Mouse (Mus musculus): Measurements from ENCODE around the gene Cacnb3. TPM values are rescaled to one million over a fixed set of nuclear protein-coding genes. Genes with fewer than 3 reads are reported as not detected.
A peak's percentile ranks its signal among the peaks of the same experiment; 100 is the strongest.

Cacnb3 gene
- polyA plus RNA-seq, 1 experiment from 2014 or later: 27.2 TPM

DNA sequence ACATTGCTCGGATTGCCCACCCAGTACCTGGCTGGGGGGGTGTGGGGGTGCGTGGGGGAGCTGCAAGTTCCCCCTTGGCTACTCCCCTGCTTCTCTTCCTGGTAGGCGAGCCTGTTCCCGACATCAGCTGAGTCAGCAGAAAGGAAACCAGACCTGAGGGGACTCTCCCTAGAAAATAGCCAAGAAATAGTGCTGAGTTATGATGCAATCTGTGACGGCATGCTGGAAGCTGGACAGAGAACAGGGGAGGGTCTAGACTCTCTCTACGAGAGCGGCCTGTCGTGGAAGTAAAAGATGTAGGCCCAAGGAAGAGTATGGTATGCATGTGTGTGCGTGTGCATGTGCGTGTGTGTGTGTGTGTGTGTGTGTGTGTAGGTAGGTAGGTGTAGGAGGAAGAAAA, 52.5 kb downstream of the Cacnb3 start:
- Histone ChIP-seq H3K4me3 (no peak overlapping the region), H3K4me1 (no peaks in the 10 kb centered on the region), H3K9me3 (no peaks in the 10 kb centered on the region), H3K27ac (no peak overlapping the region), H3K27me3 (peaks cover 29% of the 10 kb centered on the region), H3K36me3 (no peaks in the 10 kb centered on the region), H3K9ac (no peak overlapping the region), H3K4me2 (no peak overlapping the region)
- 50% methylated on average over 10 of the region's 10 CpGs for WGBS
- ATAC-seq (ENCODE audit: borderline replicate concordance, extremely low read depth, low FRiP score, low TSS enrichment): no peak

DNA sequence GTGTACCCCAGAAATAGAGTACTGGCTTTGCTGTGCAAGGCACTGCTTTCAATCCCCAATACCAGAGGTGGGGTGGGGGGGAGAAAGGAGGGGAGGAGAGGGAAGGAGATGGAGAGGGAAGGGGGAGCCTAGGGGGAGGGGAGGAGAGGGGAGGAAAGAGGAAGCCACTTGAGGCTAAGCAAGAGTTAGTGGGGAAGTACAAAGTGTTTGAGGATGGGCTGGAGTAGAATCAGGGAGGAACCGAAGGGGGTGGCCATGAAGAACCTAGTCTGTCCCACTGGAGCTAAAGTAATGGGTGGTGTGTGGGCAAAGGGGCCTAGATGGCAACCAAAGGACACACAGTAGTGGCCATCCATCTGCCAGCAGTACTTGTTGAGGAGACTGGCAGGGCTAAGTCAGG, 53.1 kb downstream of the Cacnb3 start:
- 60% methylated on average over 1 of the region's 1 CpGs for WGBS
- Histone ChIP-seq H3K9ac (no peak overlapping the region), H3K4me3 (no peak overlapping the region), H3K4me2 (no peak overlapping the region), H3K36me3 (no peaks in the 10 kb centered on the region), H3K27me3 (peaks cover 24% of the 10 kb centered on the region; the same call in 1 of the 2 replicates), H3K27ac (no peak overlapping the region), H3K4me1 (no peaks in the 10 kb centered on the region), H3K9me3 (no peaks in the 10 kb centered on the region)
- ATAC-seq (ENCODE audit: borderline replicate concordance, extremely low read depth, low FRiP score, low TSS enrichment): no peak

DNA sequence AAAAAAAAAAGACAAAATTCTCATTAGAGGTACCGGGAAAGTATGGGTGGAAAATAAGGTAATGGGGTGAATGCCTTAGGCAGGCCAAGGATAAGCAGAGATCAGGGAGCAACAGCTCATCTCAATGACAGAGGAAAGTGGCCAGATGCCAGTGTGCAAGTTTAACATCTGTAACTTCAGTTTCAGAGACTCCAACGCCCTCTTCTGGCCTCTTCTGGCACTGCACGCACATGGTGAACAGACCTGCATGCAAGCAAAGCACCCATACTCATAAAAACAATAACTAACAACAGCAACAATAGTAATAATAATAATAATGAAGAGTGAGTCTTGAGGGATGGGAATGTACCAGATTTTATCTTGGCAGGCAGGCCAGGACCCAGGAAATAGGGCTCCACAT, 55.3 kb downstream of the Cacnb3 start:
- H3K4me1 ChIP-seq: no peaks in the 10 kb centered on the region
- H3K4me3 ChIP-seq: no peak overlapping the region
- no peak overlapping the region for H3K27ac ChIP-seq
- no peak overlapping the region for H3K9ac ChIP-seq
- H3K36me3 ChIP-seq: no peaks in the 10 kb centered on the region
- 66% methylated on average over 3 of the region's 3 CpGs for WGBS
- peaks cover 14% of the 10 kb centered on the region; the same call in 1 of the 2 replicates for H3K27me3 ChIP-seq
- no peaks in the 10 kb centered on the region for H3K9me3 ChIP-seq
- H3K4me2 ChIP-seq: no peak overlapping the region
- ATAC-seq (ENCODE audit: borderline replicate concordance, extremely low read depth, low FRiP score, low TSS enrichment): no peak

DNA sequence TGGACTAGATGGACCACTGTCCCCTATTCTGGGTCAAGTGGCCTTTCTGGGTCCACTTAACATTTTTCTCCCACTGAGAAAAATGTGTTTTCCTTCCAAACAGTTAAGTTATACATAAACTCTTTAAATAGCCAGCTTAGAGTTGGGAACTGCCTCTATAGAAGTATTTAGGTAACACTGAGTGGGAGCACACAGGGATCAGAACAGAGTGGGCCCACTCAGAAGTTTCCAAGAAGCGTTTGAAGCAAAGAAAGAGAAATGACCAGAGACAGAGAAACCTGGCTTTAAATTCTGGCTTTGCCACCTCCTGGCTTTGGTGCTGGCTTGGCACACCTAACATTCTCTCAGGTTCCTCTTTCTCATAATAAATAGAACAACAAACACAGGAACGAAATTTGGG, 59.0 kb downstream of the Cacnb3 start:
- no peak overlapping the region for H3K27ac ChIP-seq
- H3K4me1 ChIP-seq: peaks cover 11% of the 10 kb centered on the region
- no peaks in the 10 kb centered on the region for H3K27me3 ChIP-seq
- no peaks in the 10 kb centered on the region for H3K36me3 ChIP-seq
- no peak overlapping the region for H3K4me3 ChIP-seq
- no peaks in the 10 kb centered on the region for H3K9me3 ChIP-seq
- WGBS: 55% methylated on average over 2 of the region's 2 CpGs
- no peak overlapping the region for H3K4me2 ChIP-seq
- ATAC-seq (ENCODE audit: borderline replicate concordance, extremely low read depth, low FRiP score, low TSS enrichment): no peak
- H3K9ac ChIP-seq: no peak overlapping the region

DNA sequence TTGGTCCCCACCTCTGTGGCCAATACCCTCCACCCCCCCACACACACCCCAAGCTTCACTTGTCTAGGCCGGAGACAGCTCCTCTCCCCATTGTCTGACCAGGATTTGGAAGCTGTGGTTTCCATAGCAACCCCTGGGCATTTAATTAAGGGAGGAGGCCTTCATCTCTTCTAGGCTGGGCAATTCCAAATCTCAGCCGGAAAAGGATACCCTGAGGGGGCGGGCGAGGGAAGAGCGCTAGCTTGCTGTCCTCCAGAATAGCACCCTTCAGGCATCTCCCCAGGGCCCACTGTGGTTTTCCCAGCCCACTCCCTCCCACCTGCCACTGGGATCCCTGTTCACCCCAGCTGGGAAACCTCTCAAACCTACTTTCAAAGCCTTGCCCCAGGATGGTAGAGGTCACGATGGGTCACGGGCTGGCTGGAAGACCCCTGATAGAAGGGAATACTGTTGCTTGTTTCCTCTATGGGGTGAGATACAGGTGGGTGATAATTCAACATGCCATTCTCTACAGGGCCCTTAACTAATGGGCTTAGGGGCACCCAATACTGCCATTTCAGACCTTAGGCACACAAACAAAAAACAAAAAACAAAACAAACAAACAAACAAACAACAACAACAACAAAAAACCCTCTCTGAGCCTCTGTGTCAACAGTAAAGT, 61.0 kb downstream of the Cacnb3 start:
- H3K36me3 ChIP-seq: no peaks in the 10 kb centered on the region
- peak overlapping the region; percentile 31; the same call in 1 of the 2 replicates for H3K27ac ChIP-seq
- H3K4me1 ChIP-seq: peaks cover 11% of the 10 kb centered on the region
- H3K4me3 ChIP-seq: no peak overlapping the region
- WGBS: 48% methylated on average over 7 of the region's 7 CpGs
- ATAC-seq (ENCODE audit: borderline replicate concordance, extremely low read depth, low FRiP score, low TSS enrichment): no peak
- H3K4me2 ChIP-seq: no peak overlapping the region
- H3K9ac ChIP-seq: no peak overlapping the region
- H3K27me3 ChIP-seq: no peaks in the 10 kb centered on the region
- no peaks in the 10 kb centered on the region for H3K9me3 ChIP-seq

DNA sequence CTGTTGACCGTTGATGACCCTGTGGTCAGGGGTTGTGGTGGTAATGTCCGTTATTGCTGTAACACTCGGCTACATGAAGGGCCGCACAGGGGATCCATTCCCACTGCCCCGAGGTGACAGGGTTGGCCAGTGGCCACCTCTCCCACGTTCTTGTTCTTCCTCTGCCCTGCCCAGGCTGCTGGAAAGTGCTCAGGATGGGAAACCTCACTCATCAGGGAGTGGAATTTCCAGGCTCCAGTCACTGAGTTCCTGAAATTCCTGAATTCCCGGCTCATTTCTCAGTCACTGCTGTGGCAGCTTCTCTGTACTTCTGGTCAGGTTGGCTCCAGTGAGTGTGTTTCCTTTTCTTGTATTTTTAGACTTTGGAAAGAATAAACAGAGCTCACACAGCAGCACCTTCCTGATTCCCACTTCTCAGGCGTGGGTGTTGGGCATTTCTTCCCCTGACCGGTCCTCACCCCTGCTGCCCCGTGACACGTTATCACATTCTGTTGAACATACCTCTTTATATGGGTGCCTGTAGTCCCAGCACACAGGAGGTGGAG, 61.6 kb downstream of the Cacnb3 start:
- no peaks in the 10 kb centered on the region for H3K27me3 ChIP-seq
- peaks cover 11% of the 10 kb centered on the region for H3K4me1 ChIP-seq
- no peaks in the 10 kb centered on the region for H3K9me3 ChIP-seq
- WGBS: 15% methylated on average over 11 of the region's 11 CpGs
- H3K36me3 ChIP-seq: no peaks in the 10 kb centered on the region
- no peak overlapping the region for H3K4me2 ChIP-seq
- ATAC-seq (ENCODE audit: borderline replicate concordance, extremely low read depth, low FRiP score, low TSS enrichment): peak; percentile 52; the same call in 1 of the 2 replicates
- no peak overlapping the region for H3K4me3 ChIP-seq
- no peak overlapping the region for H3K9ac ChIP-seq
- peak overlapping the region; percentile 31 for H3K27ac ChIP-seq

Other genes with a start within 250 kb of the Cacnb3 start
- not detected in 2 replicates for gene Olfr283, start 249.9 kb upstream of the Cacnb3 start, polyA plus RNA-seq (2015; fragmentation: Nextera tagmentation; extraction: Ambion mirVana)
- gene Olfr282, start 199.6 kb upstream of the Cacnb3 start, polyA plus RNA-seq (2015; fragmentation: Nextera tagmentation; extraction: Ambion mirVana): not detected in 2 replicates
- gene Olfr281, start 178.3 kb upstream of the Cacnb3 start, polyA plus RNA-seq (2015; fragmentation: Nextera tagmentation; extraction: Ambion mirVana): not detected in 2 replicates
- gene OR5BS1P, start 160.9 kb upstream of the Cacnb3 start, polyA plus RNA-seq (2015; fragmentation: Nextera tagmentation; extraction: Ambion mirVana): not detected in 2 replicates
- 0.21 and 0.40 TPM in 2 replicates for gene Lalba, start 148.1 kb upstream of the Cacnb3 start, polyA plus RNA-seq (2015; fragmentation: Nextera tagmentation; extraction: Ambion mirVana)
- not detected in 2 replicates for gene Olfr279, start 138.4 kb upstream of the Cacnb3 start, polyA plus RNA-seq (2015; fragmentation: Nextera tagmentation; extraction: Ambion mirVana)
- 112 TPM in 2 replicates for gene Kansl2, start 96.6 kb upstream of the Cacnb3 start, polyA plus RNA-seq (2015; fragmentation: Nextera tagmentation; extraction: Ambion mirVana)
- 51.4 and 56.3 TPM in 2 replicates for gene Ccnt1, start 59.9 kb upstream of the Cacnb3 start, polyA plus RNA-seq (2015; fragmentation: Nextera tagmentation; extraction: Ambion mirVana)
- not detected in 2 replicates for gene 4930415O20Rik, start 59.8 kb upstream of the Cacnb3 start, polyA plus RNA-seq (2015; fragmentation: Nextera tagmentation; extraction: Ambion mirVana)
- 22.4 and 23.2 TPM in 2 replicates for gene Adcy6, start 20.8 kb upstream of the Cacnb3 start, polyA plus RNA-seq (2015; fragmentation: Nextera tagmentation; extraction: Ambion mirVana)
- gene Ddx23, start 32.1 kb downstream of the Cacnb3 start, polyA plus RNA-seq (2015; fragmentation: Nextera tagmentation; extraction: Ambion mirVana): 22.5 and 22.9 TPM in 2 replicates
- gene Rnd1, start 46.6 kb downstream of the Cacnb3 start, polyA plus RNA-seq (2015; fragmentation: Nextera tagmentation; extraction: Ambion mirVana): 0.63 and 0.92 TPM in 2 replicates
- gene Ccdc65, start 77.4 kb downstream of the Cacnb3 start, polyA plus RNA-seq (2015; fragmentation: Nextera tagmentation; extraction: Ambion mirVana): 2.1 and 2.8 TPM in 2 replicates
- 30.0 and 32.6 TPM in 2 replicates for gene Fkbp11, start 97.4 kb downstream of the Cacnb3 start, polyA plus RNA-seq (2015; fragmentation: Nextera tagmentation; extraction: Ambion mirVana)
- gene Arf3, start 132.4 kb downstream of the Cacnb3 start, polyA plus RNA-seq (2015; fragmentation: Nextera tagmentation; extraction: Ambion mirVana): 45.7 and 45.8 TPM in 2 replicates
- 0.10 TPM in 1 of 2 replicates, not detected in the other for gene Wnt10b, start 147.3 kb downstream of the Cacnb3 start, polyA plus RNA-seq (2015; fragmentation: Nextera tagmentation; extraction: Ambion mirVana)
- gene Wnt1, start 159.0 kb downstream of the Cacnb3 start, polyA plus RNA-seq (2015; fragmentation: Nextera tagmentation; extraction: Ambion mirVana): not detected in 2 replicates
- 0.04 TPM in 1 of 2 replicates, not detected in the other for gene Ddn, start 178.7 kb downstream of the Cacnb3 start, polyA plus RNA-seq (2015; fragmentation: Nextera tagmentation; extraction: Ambion mirVana)
- 105 and 113 TPM in 2 replicates for gene Prkag1, start 200.7 kb downstream of the Cacnb3 start, polyA plus RNA-seq (2015; fragmentation: Nextera tagmentation; extraction: Ambion mirVana)
- 11.1 and 12.5 TPM in 2 replicates for gene Kmt2d, start 240.4 kb downstream of the Cacnb3 start, polyA plus RNA-seq (2015; fragmentation: Nextera tagmentation; extraction: Ambion mirVana)

Measured in lung, embryonic 15.5 days (tissue).